Mouse (Mus musculus) kidney, embryonic 16.5 days (tissue): ENCODE measurements around the gene RPS10-NUDT3. TPM values are rescaled to one million over a fixed set of nuclear protein-coding genes. Genes with fewer than 3 reads are reported as not detected.

Experiments used
- ATAC-seq: fragments of 200-750 bp; cut with Nextera tagmentation; 2 replicates; pipeline ENCODE4 v1.8.0; 2017; ENCODE audit warnings: moderate TSS enrichment; ENCODE audit not compliant: low FRiP score, low TSS enrichment
- H3K27ac ChIP-seq: fragments of 300-500 bp; sonication (generic); 2 replicates; pipeline ENCODE4 v1.5.1; 2014; ENCODE audit warnings: low read length
- H3K27me3 ChIP-seq: fragments of 300-500 bp; sonication (generic); 2 replicates; pipeline ENCODE4 v1.6.1; 2014; ENCODE audit warnings: low read length, control low read depth, mixed read lengths; ENCODE audit not compliant: insufficient read depth
- H3K36me3 ChIP-seq: fragments of 300-500 bp; sonication (generic); 2 replicates; pipeline ENCODE4 v1.6.1; 2014; ENCODE audit warnings: low read length, control low read depth, mixed read lengths; ENCODE audit not compliant: insufficient read depth
- H3K4me1 ChIP-seq: fragments of 300-500 bp; sonication (generic); 2 replicates; pipeline ENCODE4 v1.6.1; 2014; ENCODE audit warnings: low read length, control low read depth, mixed read lengths; ENCODE audit not compliant: insufficient read depth
- H3K4me2 ChIP-seq: fragments of 300-500 bp; sonication (generic); replicated peaks from 2 replicates; pipeline ENCODE4 v1.6.1; 2014; ENCODE audit warnings: low read depth, low read length
- H3K4me3 ChIP-seq: fragments of 300-500 bp; sonication (generic); 2 replicates; pipeline ENCODE4 v1.5.1; 2014; ENCODE audit warnings: mild to moderate bottlenecking, low read length
- H3K9ac ChIP-seq: fragments of 300-500 bp; sonication (generic); replicated peaks from 2 replicates; pipeline ENCODE4 v1.6.1; 2014; ENCODE audit warnings: low read length
- H3K9me3 ChIP-seq: fragments of 300-500 bp; sonication (generic); 2 replicates; pipeline ENCODE4 v1.6.1; 2016; ENCODE audit warnings: low read length, control low read depth
- WGBS: fragments of 180-500 bp; shearing (Covaris S2); extraction: QIAGEN DNeasy Blood & Tissue Kit; methylation state at CpG from one replicate; pipeline ENCODE4 v1.1.7; 2014; 5-methylcytosine and 5-hydroxymethylcytosine counted together
- polyA plus RNA-seq: library from polyadenylated mRNA; unstranded; fragments of >200 nt; fragmentation: Nextera tagmentation; extraction: Ambion mirVana; gene quantifications from 2 replicates; pipeline ENCODE4 v1.2.1, GENCODE M21; 2015

RPS10-NUDT3 gene
- polyA plus RNA-seq, 1 experiment from 2014 or later = not detected

- H3K9me3 ChIP-seq = no peaks in the 10 kb centered on the region
- peak within 1 kb of the TSS; percentile 56 for H3K4me3 ChIP-seq
- peak within 1 kb of the TSS; percentile 1 for H3K27ac ChIP-seq
- peaks cover 13% of the 10 kb centered on the region for H3K36me3 ChIP-seq
- under 1% methylated on average over 57 of the region's 58 CpGs for WGBS
- peak within 1 kb of the TSS; percentile 58 for H3K9ac ChIP-seq
- H3K4me2 ChIP-seq = peak within 1 kb of the TSS; percentile 76
- no peaks in the 10 kb centered on the region for H3K27me3 ChIP-seq
- peaks cover 17% of the 10 kb centered on the region for H3K4me1 ChIP-seq
- peak; percentile 95 for ATAC-seq
Measured at GRCm38 (mm10) chr17:27565163-27565941, 69.7 kb downstream of the RPS10-NUDT3 start, which contains the start of gene AI413582. Gene AI413582 (minus strand): TSS chr17:27565756.

GRCm38 (mm10) chr17:27564391-27565162 lies 70.4 kb downstream of the RPS10-NUDT3 start:
- peak overlapping the region; percentile 1; the same call in 1 of the 2 replicates for H3K27ac ChIP-seq
- H3K9me3 ChIP-seq = no peaks in the 10 kb centered on the region
- H3K4me2 ChIP-seq = peak overlapping the region; percentile 76
- H3K9ac ChIP-seq = peak overlapping the region; percentile 58
- H3K4me3 ChIP-seq = peak overlapping the region; percentile 56
- no peaks in the 10 kb centered on the region for H3K27me3 ChIP-seq
- WGBS = 12% methylated on average over 20 of the region's 20 CpGs
- peaks cover 19% of the 10 kb centered on the region for H3K4me1 ChIP-seq
- no peak for ATAC-seq
- peaks cover 13% of the 10 kb centered on the region for H3K36me3 ChIP-seq

GRCm38 (mm10) chr17:27563771-27564244 lies 71.2 kb downstream of the RPS10-NUDT3 start:
- ATAC-seq = no peak
- 62% methylated on average over 7 of the region's 7 CpGs for WGBS
- Histone ChIP-seq H3K9ac (no peak overlapping the region), H3K36me3 (peaks cover 13% of the 10 kb centered on the region), H3K27ac (no peak overlapping the region), H3K27me3 (no peaks in the 10 kb centered on the region), H3K4me2 (no peak overlapping the region), H3K4me3 (no peak overlapping the region), H3K4me1 (peaks cover 25% of the 10 kb centered on the region), H3K9me3 (no peaks in the 10 kb centered on the region)

- no peak for ATAC-seq
- 57% methylated on average over 10 of the region's 11 CpGs for WGBS
- H3K4me2 ChIP-seq = no peak overlapping the region
- no peak overlapping the region for H3K9ac ChIP-seq
- H3K27ac ChIP-seq = no peak overlapping the region
- no peaks in the 10 kb centered on the region for H3K27me3 ChIP-seq
- H3K36me3 ChIP-seq = peaks cover 13% of the 10 kb centered on the region
- H3K4me1 ChIP-seq = peaks cover 40% of the 10 kb centered on the region
- no peak overlapping the region for H3K4me3 ChIP-seq
- no peaks in the 10 kb centered on the region for H3K9me3 ChIP-seq
Measured at GRCm38 (mm10) chr17:27561809-27562526, 73.1 kb downstream of the RPS10-NUDT3 start.

DNA sequence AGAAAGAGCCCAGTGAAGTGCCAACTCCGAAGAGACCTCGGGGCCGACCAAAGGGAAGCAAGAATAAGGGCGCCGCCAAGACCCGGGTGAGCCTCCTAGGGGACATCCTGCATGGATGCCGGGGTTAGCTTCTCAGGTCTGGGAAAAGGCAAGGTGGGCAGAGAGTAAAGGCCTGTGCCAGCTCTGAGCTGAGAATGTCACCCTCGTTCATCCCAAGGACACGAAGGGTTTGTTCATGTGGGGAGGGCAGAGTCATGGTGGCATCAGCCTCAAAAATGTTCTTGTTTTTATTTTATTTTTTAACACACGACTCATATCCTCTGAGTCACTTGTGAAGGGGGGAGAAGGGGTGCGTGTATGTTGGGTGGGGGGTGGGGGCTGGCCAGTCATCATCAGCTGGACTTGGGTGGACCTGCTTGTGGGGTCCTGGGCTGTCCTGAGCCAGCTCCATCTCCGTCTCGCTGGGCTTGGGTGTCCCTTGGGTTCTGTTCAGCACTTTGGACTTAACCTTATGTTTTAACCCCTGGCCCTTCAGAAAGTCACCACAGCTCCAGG lies 74.0 kb downstream of the RPS10-NUDT3 start:
- Histone ChIP-seq H3K9ac (no peak overlapping the region), H3K36me3 (peaks cover 13% of the 10 kb centered on the region), H3K27me3 (no peaks in the 10 kb centered on the region), H3K9me3 (no peaks in the 10 kb centered on the region), H3K4me2 (no peak overlapping the region), H3K4me3 (no peak overlapping the region), H3K27ac (no peak overlapping the region), H3K4me1 (peaks cover 37% of the 10 kb centered on the region)
- no peak for ATAC-seq
- WGBS = 85% methylated on average over 13 of the region's 13 CpGs

DNA sequence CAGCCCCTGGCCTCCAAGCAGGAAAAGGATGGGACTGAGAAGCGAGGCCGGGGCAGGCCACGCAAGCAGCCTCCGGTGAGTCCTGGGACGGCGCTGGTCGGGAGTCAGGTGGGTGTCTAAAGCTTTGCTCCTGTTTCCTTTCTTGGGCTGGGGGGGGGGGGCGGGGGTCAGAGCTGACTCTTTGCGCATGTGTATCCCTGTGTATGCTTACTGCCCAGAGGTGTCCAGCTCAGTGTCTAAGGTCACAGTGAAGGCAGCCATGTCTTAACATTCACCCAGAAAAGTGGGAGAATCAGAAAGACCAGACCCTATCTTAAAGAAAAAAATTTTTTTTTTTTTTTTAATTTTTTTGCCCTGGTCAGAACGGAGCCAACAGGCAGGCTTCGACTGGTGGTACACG lies 75.4 kb downstream of the RPS10-NUDT3 start:
- ATAC-seq = no peak
- H3K4me1 ChIP-seq = peaks cover 44% of the 10 kb centered on the region
- H3K27me3 ChIP-seq = no peaks in the 10 kb centered on the region
- H3K9ac ChIP-seq = no peak overlapping the region
- no peaks in the 10 kb centered on the region for H3K9me3 ChIP-seq
- no peak overlapping the region for H3K27ac ChIP-seq
- peaks cover 13% of the 10 kb centered on the region for H3K36me3 ChIP-seq
- no peak overlapping the region for H3K4me3 ChIP-seq
- peak overlapping the region; percentile 92; the same call in 1 of the 2 replicates for H3K4me2 ChIP-seq
- 70% methylated on average over 10 of the region's 12 CpGs for WGBS

DNA sequence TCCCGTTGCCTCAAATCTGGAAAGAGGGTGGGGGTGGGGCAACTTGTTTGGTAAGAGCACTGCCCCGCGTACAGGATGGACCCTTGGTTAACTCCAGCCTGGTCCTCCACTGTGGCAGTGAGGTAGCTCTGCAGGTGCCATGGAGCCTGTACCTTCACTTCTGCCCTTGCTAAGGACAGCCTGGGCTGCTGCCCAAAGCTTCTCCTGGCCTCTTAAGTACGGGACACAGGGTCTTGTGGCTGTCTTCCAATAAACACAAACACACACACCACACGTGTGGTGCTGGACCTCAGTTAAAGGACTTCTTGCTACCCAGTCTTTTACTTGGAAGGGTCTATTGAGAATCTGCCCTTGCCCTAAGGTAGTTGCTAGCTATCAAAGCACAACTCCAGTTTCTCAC lies 76.2 kb downstream of the RPS10-NUDT3 start:
- no peaks in the 10 kb centered on the region for H3K9me3 ChIP-seq
- H3K4me3 ChIP-seq = peak overlapping the region; percentile 80
- peaks cover 13% of the 10 kb centered on the region for H3K36me3 ChIP-seq
- WGBS = 14% methylated on average over 5 of the region's 5 CpGs
- no peak for ATAC-seq
- peak overlapping the region; percentile 92 for H3K4me2 ChIP-seq
- H3K27ac ChIP-seq = peak overlapping the region; percentile 32; the same call in 1 of the 2 replicates
- peak overlapping the region; percentile 51 for H3K9ac ChIP-seq
- H3K4me1 ChIP-seq = peaks cover 46% of the 10 kb centered on the region
- no peaks in the 10 kb centered on the region for H3K27me3 ChIP-seq

GRCm38 (mm10) chr17:27557927-27558661 lies 76.9 kb downstream of the RPS10-NUDT3 start:
- Histone ChIP-seq H3K9me3 (no peaks in the 10 kb centered on the region), H3K9ac (peak overlapping the region; percentile 92), H3K27ac (peak overlapping the region; percentile 96), H3K4me1 (peaks cover 47% of the 10 kb centered on the region), H3K27me3 (no peaks in the 10 kb centered on the region), H3K4me3 (peak overlapping the region; percentile 80), H3K4me2 (peak overlapping the region; percentile 92), H3K36me3 (peaks cover 9% of the 10 kb centered on the region)
- 7% methylated on average over 14 of the region's 14 CpGs for WGBS
- no peak for ATAC-seq
